Mouse (Mus musculus): ENCODE data around the gene Faim.

Faim gene

GRCm38 (mm10) chr9:99048724-99049250, 62.6 kb downstream of the Faim start:
- no peak for DNase-seq (ENCODE audit: low read depth, low spot score)

- no peak for DNase-seq (ENCODE audit: low read depth, low spot score)
These were observed 63.6 kb downstream of the Faim start for GRCm38 (mm10) chr9:99049760-99050159.

All from embryo, embryonic 11.5 days (tissue).